ENCODE assay signal across 8 mouse cellular contexts in the genomic region with DNA sequence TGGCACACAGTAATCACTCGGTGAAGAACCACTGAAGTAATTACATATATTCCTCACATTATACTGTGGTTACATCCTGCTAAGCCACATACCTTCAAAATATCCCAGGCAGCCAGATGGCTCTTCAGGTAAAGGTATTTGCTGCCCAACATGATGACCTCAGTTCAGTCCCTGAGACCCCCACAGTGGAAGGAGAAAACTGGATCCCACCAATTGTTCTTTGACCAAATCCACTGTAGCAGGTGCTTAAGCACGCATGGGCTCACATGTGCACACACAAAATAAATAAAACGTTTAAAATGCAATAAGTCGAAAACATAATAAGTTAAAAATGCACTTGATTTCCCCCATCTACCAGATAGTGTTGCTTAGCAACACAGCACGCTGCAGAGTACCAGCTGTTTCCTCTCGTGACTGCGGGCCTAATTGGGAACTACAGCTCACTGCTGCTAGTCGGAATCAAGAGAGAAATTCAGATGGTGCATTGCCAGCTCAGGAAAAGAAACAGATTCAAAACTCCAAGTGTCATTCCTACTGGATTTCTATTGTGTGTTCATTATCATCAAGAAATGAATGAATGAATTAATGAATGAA.
DNase-seq lines count a peak whose midpoint lies in the region; ATAC-seq lines count a peak whose summit lies in the region.

No protein-coding gene starts in this region.

- no peak for DNase-seq in neural tube, embryonic 10.5 days (ENCODE audit: extremely low spot score, low spot score)
- peak; percentile 58 to 63 for DNase-seq in frontal cortex, postnatal 10 days (ENCODE audit: low spot score in 2 of 2)
- DNase-seq in left cerebral cortex, postnatal 36 days (ENCODE audit: low spot score in 2 of 2), result peak; percentile 44 to 53
- DNase-seq in thymus, postnatal 25 days, result peak; percentile 47
- no peak for DNase-seq in urinary bladder, adult 2 months (ENCODE audit: low spot score)
- no peak for DNase-seq in urinary bladder, postnatal 10 days (ENCODE audit: low spot score)
- no peak for DNase-seq in urinary bladder, postnatal 4 days (ENCODE audit: low spot score in 2 of 2)

- H3K4me3 ChIP-seq in neural tube, embryonic 13.5 days, result no peak overlapping the region

- no peaks in the 10 kb centered on the region for H3K36me3 ChIP-seq in neural tube, embryonic 13.5 days

- H3K27ac ChIP-seq in neural tube, embryonic 13.5 days (replicated peaks), result no peak overlapping the region

- intact Hi-C loops in left cerebral cortex, postnatal 36 days (cut with DNase I), result no loop called here

- peaks cover 25% of the 10 kb centered on the region for H3K4me1 ChIP-seq in neural tube, embryonic 13.5 days (replicated peaks)

- peak; percentile 66 for ATAC-seq in neural tube, embryonic 13.5 days (ENCODE audit: low read depth)

- 56% methylated on average over 8 of the region's 8 CpGs for WGBS in neural tube, embryonic 13.5 days

- H3K9ac ChIP-seq in neural tube, embryonic 13.5 days, result no peak overlapping the region

- H3K9me3 ChIP-seq in neural tube, embryonic 13.5 days, result no peaks in the 10 kb centered on the region

- no peak overlapping the region for H3K4me2 ChIP-seq in neural tube, embryonic 13.5 days

- H3K27me3 ChIP-seq in neural tube, embryonic 13.5 days, result no peaks in the 10 kb centered on the region

Comparison
In these comparisons a context has a peak if more than half of its experiments do, and no peak if none do; other contexts are left out.
1. DNase-seq: peak in frontal cortex, postnatal 10 days (2 of 2), left cerebral cortex, postnatal 36 days (2 of 2) and thymus, postnatal 25 days (single experiment); none in neural tube, embryonic 10.5 days (single experiment), urinary bladder, adult 2 months (single experiment), urinary bladder, postnatal 10 days (single experiment) and urinary bladder, postnatal 4 days (0 of 2).